Mouse (Mus musculus): ENCODE results near the gene Pigl.

Pigl gene

GRCm38 (mm10) chr11:62560463-62561016, 102.3 kb downstream of the Pigl start:
- DNase-seq, result no peak

GRCm38 (mm10) chr11:62563590-62563989, 105.3 kb downstream of the Pigl start:
- DNase-seq, result no peak
